Mouse (Mus musculus) heart, embryonic 13.5 days (tissue): ENCODE data around the gene Lrrtm4. TPM values are rescaled to one million over a fixed set of nuclear protein-coding genes. Genes with fewer than 3 reads are reported as not detected.
A peak's percentile ranks its signal among the peaks of the same experiment; 100 is the strongest.

Experiments used
- ATAC-seq: fragments of 200-750 bp; cut with Nextera tagmentation; 2 replicates; pipeline ENCODE4 v1.8.0; 2017; ENCODE audit warnings: moderate TSS enrichment; ENCODE audit not compliant: insufficient number of reproducible peaks, low FRiP score, low TSS enrichment; ENCODE audit errors: extremely low read depth
- H3K27ac ChIP-seq: fragments of 300-500 bp; sonication (generic); replicated peaks from 2 replicates; pipeline ENCODE4 v1.5.1; 2015; ENCODE audit warnings: moderate library complexity, mild to moderate bottlenecking, inconsistent platforms
- H3K27me3 ChIP-seq: fragments of 300-500 bp; sonication (generic); replicated peaks from 2 replicates; pipeline ENCODE4 v1.6.1; 2015; ENCODE audit warnings: mild to moderate bottlenecking, inconsistent platforms
- H3K36me3 ChIP-seq: fragments of 300-500 bp; sonication (generic); 2 replicates; pipeline ENCODE4 v1.6.1; 2015; ENCODE audit warnings: mild to moderate bottlenecking, inconsistent platforms
- H3K4me1 ChIP-seq: fragments of 300-500 bp; sonication (generic); 2 replicates; pipeline ENCODE4 v1.6.1; 2015; ENCODE audit warnings: inconsistent platforms
- H3K4me2 ChIP-seq: fragments of 300-500 bp; sonication (generic); 2 replicates; pipeline ENCODE4 v1.6.1; 2015; ENCODE audit warnings: inconsistent platforms, mild to moderate bottlenecking, moderate library complexity
- H3K4me3 ChIP-seq: fragments of 300-500 bp; sonication (generic); 2 replicates; pipeline ENCODE4 v1.5.1; 2015; ENCODE audit warnings: moderate library complexity, mild to moderate bottlenecking, inconsistent platforms
- H3K9ac ChIP-seq: fragments of 300-500 bp; sonication (generic); 2 replicates; pipeline ENCODE4 v1.6.1; 2015; ENCODE audit warnings: inconsistent platforms, mild to moderate bottlenecking, moderate library complexity
- H3K9me3 ChIP-seq: fragments of 300-500 bp; sonication (generic); 2 replicates; pipeline ENCODE4 v1.6.1; 2016; ENCODE audit warnings: inconsistent platforms
- WGBS: fragments of 180-500 bp; shearing (Covaris S2); methylation state at CpG from one replicate; pipeline ENCODE4 v1.1.7; 2015; ENCODE audit warnings: mixed read lengths; 5-methylcytosine and 5-hydroxymethylcytosine counted together
- polyA plus RNA-seq: library from polyadenylated mRNA; unstranded; fragments of >200 nt; fragmentation: Nextera tagmentation; extraction: Ambion mirVana; gene quantifications from 2 replicates; pipeline ENCODE4 v1.2.1, GENCODE M21; 2015

The Lrrtm4 gene
- polyA plus RNA-seq, result 0.67 and 1.2 TPM in 2 replicates

GRCm38 (mm10) chr6:80018765-80019164 lies at the start of gene Lrrtm4:
Gene Lrrtm4, plus strand, starts transcription at chr6:80018877.
- peak within 1 kb of the TSS; percentile 54 for H3K4me3 ChIP-seq
- H3K9me3 ChIP-seq, result no peaks in the 10 kb centered on the region
- no peaks in the 10 kb centered on the region for H3K27me3 ChIP-seq
- H3K36me3 ChIP-seq, result no peaks in the 10 kb centered on the region
- H3K4me1 ChIP-seq, result no peaks in the 10 kb centered on the region
- peak within 1 kb of the TSS; percentile 82 for H3K4me2 ChIP-seq
- no peak within 1 kb of the TSS for H3K27ac ChIP-seq
- WGBS, result 14% methylated on average over 6 of the region's 6 CpGs
- ATAC-seq, result no peak
- H3K9ac ChIP-seq, result peak within 1 kb of the TSS; percentile 70

GRCm38 (mm10) chr6:80019189-80019860 lies 648 bp downstream of the Lrrtm4 start:
- ATAC-seq, result no peak

GRCm38 (mm10) chr6:80019861-80020230 lies 1.2 kb downstream of the Lrrtm4 start:
- no peaks in the 10 kb centered on the region for H3K4me1 ChIP-seq
- H3K27ac ChIP-seq, result no peak overlapping the region
- H3K27me3 ChIP-seq, result no peaks in the 10 kb centered on the region
- ATAC-seq, result no peak
- no peaks in the 10 kb centered on the region for H3K36me3 ChIP-seq
- peak overlapping the region; percentile 54 for H3K4me3 ChIP-seq
- H3K9me3 ChIP-seq, result no peaks in the 10 kb centered on the region
- peak overlapping the region; percentile 82 for H3K4me2 ChIP-seq
- 4% methylated on average over 10 of the region's 10 CpGs for WGBS
- peak overlapping the region; percentile 70 for H3K9ac ChIP-seq

More at GRCm38 (mm10) chr6:80019189-80019860, 648 bp downstream of the Lrrtm4 start:
- 2% methylated on average over 14 of the region's 14 CpGs for WGBS
- H3K9ac ChIP-seq, result peak overlapping the region; percentile 70
- H3K4me1 ChIP-seq, result no peaks in the 10 kb centered on the region
- no peaks in the 10 kb centered on the region for H3K27me3 ChIP-seq
- peak overlapping the region; percentile 82 for H3K4me2 ChIP-seq
- no peak overlapping the region for H3K27ac ChIP-seq
- no peaks in the 10 kb centered on the region for H3K9me3 ChIP-seq
- no peaks in the 10 kb centered on the region for H3K36me3 ChIP-seq
- peak overlapping the region; percentile 54 for H3K4me3 ChIP-seq

GRCm38 (mm10) chr6:80056849-80057248 lies 38.2 kb downstream of the Lrrtm4 start:
- Histone ChIP-seq H3K4me3 (no peak overlapping the region), H3K9ac (no peak overlapping the region), H3K4me2 (no peak overlapping the region), H3K27ac (no peak overlapping the region), H3K9me3 (no peaks in the 10 kb centered on the region), H3K4me1 (no peaks in the 10 kb centered on the region), H3K36me3 (no peaks in the 10 kb centered on the region), H3K27me3 (no peaks in the 10 kb centered on the region)
- ATAC-seq, result no peak

- H3K4me3 ChIP-seq, result no peak overlapping the region
- no peaks in the 10 kb centered on the region for H3K27me3 ChIP-seq
- no peak overlapping the region for H3K27ac ChIP-seq
- H3K4me1 ChIP-seq, result no peaks in the 10 kb centered on the region
- H3K9ac ChIP-seq, result no peak overlapping the region
- H3K36me3 ChIP-seq, result no peaks in the 10 kb centered on the region
- ATAC-seq, result no peak
- H3K4me2 ChIP-seq, result no peak overlapping the region
- WGBS, result 76% methylated on average over 2 of the region's 2 CpGs
- H3K9me3 ChIP-seq, result no peaks in the 10 kb centered on the region
These were observed 59.3 kb downstream of the Lrrtm4 start for GRCm38 (mm10) chr6:80078001-80078400.

- H3K27ac ChIP-seq, result no peak overlapping the region
- no peaks in the 10 kb centered on the region for H3K9me3 ChIP-seq
- 73% methylated on average over 6 of the region's 6 CpGs for WGBS
- no peaks in the 10 kb centered on the region for H3K4me1 ChIP-seq
- no peaks in the 10 kb centered on the region for H3K27me3 ChIP-seq
- H3K4me2 ChIP-seq, result no peak overlapping the region
- H3K4me3 ChIP-seq, result no peak overlapping the region
- ATAC-seq, result no peak
- H3K36me3 ChIP-seq, result no peaks in the 10 kb centered on the region
- H3K9ac ChIP-seq, result no peak overlapping the region
These were observed 60.6 kb downstream of the Lrrtm4 start for GRCm38 (mm10) chr6:80079290-80079689.

GRCm38 (mm10) chr6:80094909-80095308 lies 76.2 kb downstream of the Lrrtm4 start:
- no peak for ATAC-seq
- no peak overlapping the region for H3K4me3 ChIP-seq
- no peaks in the 10 kb centered on the region for H3K9me3 ChIP-seq
- WGBS, result 81% methylated on average over 4 of the region's 4 CpGs
- H3K27ac ChIP-seq, result no peak overlapping the region
- no peaks in the 10 kb centered on the region for H3K36me3 ChIP-seq
- H3K4me2 ChIP-seq, result no peak overlapping the region
- H3K4me1 ChIP-seq, result no peaks in the 10 kb centered on the region
- H3K27me3 ChIP-seq, result no peaks in the 10 kb centered on the region
- H3K9ac ChIP-seq, result no peak overlapping the region

- no peak for ATAC-seq
- Histone ChIP-seq H3K4me3 (no peak overlapping the region), H3K4me2 (no peak overlapping the region), H3K9ac (no peak overlapping the region), H3K27ac (no peak overlapping the region), H3K36me3 (no peaks in the 10 kb centered on the region), H3K9me3 (no peaks in the 10 kb centered on the region), H3K4me1 (no peaks in the 10 kb centered on the region), H3K27me3 (no peaks in the 10 kb centered on the region)
- WGBS, result 67% methylated on average over 2 of the region's 2 CpGs
These were observed 86.7 kb downstream of the Lrrtm4 start for GRCm38 (mm10) chr6:80105343-80105742.

GRCm38 (mm10) chr6:80105843-80106242 lies 87.2 kb downstream of the Lrrtm4 start:
- Histone ChIP-seq H3K27me3 (no peaks in the 10 kb centered on the region), H3K4me1 (no peaks in the 10 kb centered on the region), H3K9ac (no peak overlapping the region), H3K4me2 (no peak overlapping the region), H3K27ac (no peak overlapping the region), H3K9me3 (no peaks in the 10 kb centered on the region), H3K4me3 (no peak overlapping the region), H3K36me3 (no peaks in the 10 kb centered on the region)
- 76% methylated on average over 1 of the region's 1 CpGs for WGBS
- ATAC-seq, result no peak

GRCm38 (mm10) chr6:80126419-80126818 lies 107.7 kb downstream of the Lrrtm4 start:
- Histone ChIP-seq H3K27ac (no peak overlapping the region), H3K27me3 (no peaks in the 10 kb centered on the region), H3K4me2 (no peak overlapping the region), H3K36me3 (no peaks in the 10 kb centered on the region), H3K4me1 (no peaks in the 10 kb centered on the region), H3K4me3 (no peak overlapping the region), H3K9ac (no peak overlapping the region), H3K9me3 (no peaks in the 10 kb centered on the region)
- WGBS, result 80% methylated on average over 1 of the region's 1 CpGs
- ATAC-seq, result no peak

GRCm38 (mm10) chr6:80162585-80162984 lies 143.9 kb downstream of the Lrrtm4 start:
- WGBS, result 70% methylated on average over 4 of the region's 4 CpGs
- Histone ChIP-seq H3K27ac (no peak overlapping the region), H3K4me3 (no peak overlapping the region), H3K36me3 (no peaks in the 10 kb centered on the region), H3K9ac (no peak overlapping the region), H3K9me3 (no peaks in the 10 kb centered on the region), H3K27me3 (no peaks in the 10 kb centered on the region), H3K4me1 (no peaks in the 10 kb centered on the region), H3K4me2 (no peak overlapping the region)
- no peak for ATAC-seq

- H3K9ac ChIP-seq, result no peak overlapping the region
- no peaks in the 10 kb centered on the region for H3K27me3 ChIP-seq
- no peaks in the 10 kb centered on the region for H3K36me3 ChIP-seq
- H3K4me1 ChIP-seq, result no peaks in the 10 kb centered on the region
- H3K4me2 ChIP-seq, result no peak overlapping the region
- H3K27ac ChIP-seq, result no peak overlapping the region
- H3K4me3 ChIP-seq, result no peak overlapping the region
- WGBS, result 77% methylated on average over 1 of the region's 1 CpGs
- ATAC-seq, result no peak
- H3K9me3 ChIP-seq, result no peaks in the 10 kb centered on the region
These were observed 163.2 kb downstream of the Lrrtm4 start for GRCm38 (mm10) chr6:80181916-80182315.
